Mouse (Mus musculus) G1E (cell line): ENCODE measurements around the gene 2510002D24Rik. TPM values are rescaled to one million over a fixed set of nuclear protein-coding genes. Genes with fewer than 3 reads are reported as not detected.
"Not testable (repeated sequence)": the region's sequence is repeated elsewhere in the genome, so short reads cannot be mapped to it uniquely, and the experiment has no call there.

Experiments used
- ATAC-seq: 2 replicates; pipeline ENCODE4 v1.8.0; 2016; ENCODE audit warnings: mild to moderate bottlenecking; ENCODE audit not compliant: insufficient number of reproducible peaks, poor library complexity, low FRiP score, severe bottlenecking; ENCODE audit errors: extremely low read depth
- DNase-seq: peaks from one replicate; pipeline ENCODE4 v3.0.0; 2012; ENCODE audit warnings: low spot score
- H3K27me3 ChIP-seq: 2 replicates; pipeline ENCODE4 v1.6.1; 2012; ENCODE audit warnings: mild to moderate bottlenecking, low read length, inconsistent platforms; ENCODE audit not compliant: insufficient read depth
- H3K36me3 ChIP-seq: replicated peaks from 2 replicates; pipeline ENCODE3; 2012; ENCODE audit warnings: mild to moderate bottlenecking, inconsistent platforms
- H3K4me1 ChIP-seq: 2 replicates; pipeline ENCODE4 v1.6.1; 2012; ENCODE audit warnings: low read depth, low read length, inconsistent platforms, mixed read lengths; ENCODE audit not compliant: insufficient read depth
- H3K4me3 ChIP-seq: 2 replicates; pipeline ENCODE4 v1.5.1; 2012; ENCODE audit warnings: low read depth, mild to moderate bottlenecking, inconsistent platforms, low read length, moderate library complexity, mixed read lengths
- H3K9me3 ChIP-seq: replicated peaks from 2 replicates; pipeline ENCODE4 v1.6.1; 2012; ENCODE audit warnings: inconsistent platforms
- CTCF ChIP-seq: IDR thresholded peaks from 2 replicates; pipeline ENCODE4 v1.5.1; 2012; ENCODE audit warnings: low read depth, low read length, inconsistent platforms, mixed read lengths
- GATA1 ChIP-seq: IDR thresholded peaks from 2 replicates; pipeline ENCODE4 v1.6.1; 2012; ENCODE audit warnings: borderline replicate concordance, low read length, inconsistent platforms, mixed read lengths
- GATA2 ChIP-seq: IDR thresholded peaks from 2 replicates; pipeline ENCODE4 v1.6.1; 2012; ENCODE audit warnings: low read depth, low read length, inconsistent platforms, borderline replicate concordance
- POLR2AphosphoS5 ChIP-seq: IDR thresholded peaks from 2 replicates; pipeline ENCODE4 v1.6.1; 2012; ENCODE audit warnings: low read depth, low read length, inconsistent platforms; ENCODE audit not compliant: insufficient replicate concordance
- TAL1 ChIP-seq: conservative IDR thresholded peaks from 2 replicates; pipeline ENCODE4 v1.6.1; 2012; ENCODE audit warnings: low read depth, low read length, inconsistent platforms, mixed read lengths
- polyA plus RNA-seq: library from polyadenylated mRNA; stranded (reverse); fragments of >175 nt; gene quantifications from 2 replicates; pipeline ENCODE4 v1.2.3, GENCODE M21; 2012
- total RNA-seq, 2 experiments: library from RNA; stranded (forward) in 1 of 2; stranded (reverse) in 1 of 2; fragments of 200-1000 nt in 1 of 2; fragments of >200 nt in 1 of 2; fragmentation: Nextera tagmentation in 1 of 2; gene quantifications; 2 replicates each; pipeline ENCODE4 v1.2.3; 2014 to 2017

Gene 2510002D24Rik
- total and polyA plus RNA-seq, 3 experiments: 45.9 to 74.9 (median 64.3) TPM

DNA sequence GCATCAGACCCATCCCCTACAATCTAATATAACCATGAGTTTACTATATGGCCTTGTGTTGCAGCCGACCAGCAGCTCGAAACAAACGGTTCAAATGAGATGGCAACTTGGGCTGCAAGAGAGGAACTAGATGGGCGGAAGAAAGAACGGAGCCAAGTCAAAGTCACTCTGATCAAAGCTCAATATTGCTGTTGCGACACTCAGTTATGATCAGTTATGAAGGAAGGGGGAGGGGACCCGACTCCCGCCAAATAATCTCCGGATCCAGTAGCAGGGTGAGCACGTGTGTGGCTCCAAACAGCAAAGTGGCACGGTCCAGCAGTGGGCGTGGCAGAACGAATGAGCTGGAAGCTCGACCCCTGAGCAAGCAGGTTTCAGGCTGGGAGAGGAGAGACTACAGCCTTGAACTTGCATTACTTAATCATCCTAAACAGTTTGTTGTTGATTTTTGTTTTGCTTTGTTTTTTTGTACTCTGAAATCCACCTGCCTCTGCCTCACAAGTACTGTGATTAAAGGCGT, 10.0 kb downstream of the 2510002D24Rik start:
- TF ChIP-seq GATA1 (no peak), GATA2 (no peak), TAL1 (no peak), POLR2AphosphoS5 (no peak), CTCF (no peak)
- 0 out of 2 replicates have a peak, but pooled peaks cover 2% of the 10 kb centered on the region for H3K4me1 ChIP-seq
- no peak for ATAC-seq

GRCm38 (mm10) chr16:18849521-18850190, 13.3 kb downstream of the 2510002D24Rik start:
- ATAC-seq, H3K4me3 ChIP-seq, H3K9me3 ChIP-seq: not testable (repeated sequence)

More for the DNA sequence above, 10.0 kb downstream of the 2510002D24Rik start:
- Histone ChIP-seq H3K36me3 (peaks cover 4% of the 10 kb centered on the region), H3K27me3 (no peaks in the 10 kb centered on the region), H3K4me3 (no peak overlapping the region), H3K9me3 (no peaks in the 10 kb centered on the region)
- DNase-seq: no peak

DNA sequence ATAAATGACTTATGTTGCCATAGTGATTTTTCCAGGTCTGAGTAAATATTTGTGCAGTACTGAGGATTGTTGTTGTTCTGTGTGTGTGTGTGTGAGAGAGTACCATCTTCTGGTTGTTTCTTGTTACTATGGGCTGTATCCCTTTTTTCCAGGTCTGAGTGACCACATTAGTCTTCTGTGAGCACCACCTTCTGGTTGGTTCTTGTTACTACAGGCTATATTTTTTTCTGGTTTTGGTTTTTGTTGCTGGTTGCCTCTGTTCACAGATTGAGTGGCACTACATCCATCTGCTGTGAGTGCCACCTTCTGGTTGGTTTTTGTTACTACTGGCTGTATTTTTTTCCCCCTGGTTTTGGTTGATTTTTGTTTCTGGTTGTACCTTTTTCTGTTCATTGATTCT, 22.2 kb downstream of the 2510002D24Rik start:
- Histone ChIP-seq H3K4me3 (no peak overlapping the region), H3K27me3 (0 out of 2 replicates have a peak, but pooled peaks cover 4% of the 10 kb centered on the region), H3K36me3 (no peaks in the 10 kb centered on the region), H3K9me3 (peaks cover 4% of the 10 kb centered on the region; the same call in 1 of the 2 replicates), H3K4me1 (peaks cover 4% of the 10 kb centered on the region; the same call in 1 of the 2 replicates)
- no peak for TF ChIP-seq GATA1
- TF ChIP-seq POLR2AphosphoS5: no peak
- no peak; the same call in 1 of the 2 replicates for TF ChIP-seq CTCF
- TF ChIP-seq GATA2: no peak
- TF ChIP-seq TAL1: no peak
- ATAC-seq: no peak
- DNase-seq: no peak

More at GRCm38 (mm10) chr16:18849521-18850190, 13.3 kb downstream of the 2510002D24Rik start:
- not testable (repeated sequence) for H3K4me1 ChIP-seq, H3K36me3 ChIP-seq, DNase-seq, H3K27me3 ChIP-seq

GRCm38 (mm10) chr16:18860186-18860585, 23.8 kb downstream of the 2510002D24Rik start:
- TF ChIP-seq GATA2 (no peak), TAL1 (no peak), POLR2AphosphoS5 (no peak), CTCF (no peak), GATA1 (no peak)
- Histone ChIP-seq H3K36me3 (no peaks in the 10 kb centered on the region), H3K9me3 (peaks cover 4% of the 10 kb centered on the region; the same call in 1 of the 2 replicates), H3K4me1 (no peaks in the 10 kb centered on the region), H3K4me3 (no peak overlapping the region), H3K27me3 (0 out of 2 replicates have a peak, but pooled peaks cover 4% of the 10 kb centered on the region)
- DNase-seq (no peak), ATAC-seq (no peak)

DNA sequence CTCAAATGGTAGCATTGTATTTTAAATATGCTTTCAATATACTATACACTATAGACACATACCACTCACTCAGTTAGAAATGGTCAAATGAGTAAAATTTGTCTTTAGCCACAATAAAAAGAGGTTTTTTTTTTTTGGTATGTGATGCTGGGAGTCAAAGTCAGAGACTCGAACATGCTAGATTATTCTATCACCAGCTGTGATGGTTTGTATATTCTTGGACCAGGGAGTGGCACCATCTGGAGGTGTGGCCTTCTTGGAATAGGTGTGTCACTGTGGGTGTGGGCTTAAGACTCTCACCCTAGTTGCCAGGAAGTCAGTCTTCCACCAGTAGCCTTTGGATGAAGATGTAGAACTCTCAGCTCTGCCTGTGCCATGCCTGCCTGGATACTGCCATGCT, 34.1 kb downstream of the 2510002D24Rik start:
- ATAC-seq, DNase-seq, H3K4me1 ChIP-seq, H3K27me3 ChIP-seq, H3K4me3 ChIP-seq, H3K9me3 ChIP-seq: not testable (repeated sequence)
- peaks cover 46% of the 10 kb centered on the region for H3K36me3 ChIP-seq

- no peaks in the 10 kb centered on the region for H3K9me3 ChIP-seq
- peak overlapping the region; percentile 99 for H3K4me3 ChIP-seq
- TF ChIP-seq GATA1: no peak
- peaks cover 38% of the 10 kb centered on the region for H3K4me1 ChIP-seq
- H3K36me3 ChIP-seq: peaks cover 62% of the 10 kb centered on the region
- DNase-seq (no peak), ATAC-seq (no peak)
- no peaks in the 10 kb centered on the region for H3K27me3 ChIP-seq
Observed at GRCm38 (mm10) chr16:18876091-18876441, 39.7 kb downstream of the 2510002D24Rik start.
